Mouse (Mus musculus) CH12.LX (cell line): ENCODE measurements around the gene Ptpn14. TPM values are rescaled to one million over a fixed set of nuclear protein-coding genes. Genes with fewer than 3 reads are reported as not detected.

Source experiments
- DNase-seq: peaks from one replicate; pipeline ENCODE4 v3.0.0-alpha.2; 2013; ENCODE audit errors: extremely low read depth
- H3K27ac ChIP-seq: 2 replicates; pipeline ENCODE4 v1.5.1; 2012; ENCODE audit warnings: low read depth, mild to moderate bottlenecking, control low read depth, moderate library complexity; ENCODE audit not compliant: insufficient read depth
- H3K27me3 ChIP-seq: replicated peaks from 2 replicates; pipeline ENCODE3; 2012; ENCODE audit warnings: inconsistent platforms
- H3K36me3 ChIP-seq, 2 experiments: replicated peaks in 1 of 2; 2 replicates each; pipeline versions ENCODE3 to v1.6.1; 2012; ENCODE audit warnings: inconsistent platforms in 1 of 2, low read length in 1 of 2, mild to moderate bottlenecking in 1 of 2, mixed read lengths in 1 of 2, moderate library complexity in 1 of 2; ENCODE audit not compliant: control insufficient read depth in 1 of 2, insufficient read depth in 1 of 2
- H3K4me1 ChIP-seq, 2 experiments: 2 replicates each; pipeline ENCODE4 v1.6.1; 2012; ENCODE audit warnings: inconsistent platforms in 1 of 2, moderate library complexity in 1 of 2; ENCODE audit not compliant: insufficient read depth in 2 of 2, control insufficient read depth in 1 of 2
- H3K4me2 ChIP-seq: 2 replicates; pipeline ENCODE4 v1.6.1; 2012; ENCODE audit warnings: low read depth, mild to moderate bottlenecking, control low read depth; ENCODE audit not compliant: poor library complexity, insufficient read depth, severe bottlenecking
- H3K4me3 ChIP-seq, 3 experiments: fragments of 150-350 bp in 1 of 3; sonication (generic) in 1 of 3; replicated peaks in 1 of 3; 2 replicates each; pipeline versions ENCODE3 to v1.5.1; 2011 to 2012; ENCODE audit warnings: low read depth in 2 of 3, low read length in 2 of 3, mild to moderate bottlenecking in 2 of 3, moderate library complexity in 2 of 3, control low read depth in 1 of 3, improper control_type of control experiment in 1 of 3, inconsistent platforms in 1 of 3, mixed read lengths in 1 of 3; ENCODE audit not compliant: poor library complexity in 1 of 3
- H3K79me2 ChIP-seq: replicated peaks from 2 replicates; pipeline ENCODE4 v1.6.1; 2012; ENCODE audit warnings: mild to moderate bottlenecking, moderate library complexity; ENCODE audit not compliant: control insufficient read depth, poor library complexity, insufficient read depth, severe bottlenecking; ENCODE audit errors: extremely low read depth
- H3K9ac ChIP-seq: 2 replicates; pipeline ENCODE4 v1.6.1; 2012; ENCODE audit warnings: low read depth, mild to moderate bottlenecking, control low read depth, moderate library complexity; ENCODE audit not compliant: insufficient read depth
- H3K9me3 ChIP-seq: replicated peaks from 2 replicates; pipeline ENCODE3; 2012; ENCODE audit warnings: low read length, inconsistent platforms, mixed read lengths
- CHD1 ChIP-seq: IDR thresholded peaks from 2 replicates; pipeline ENCODE4 v1.6.1; 2012; ENCODE audit warnings: low read depth, low read length, improper control_type of control experiment, inconsistent platforms
- CHD2 ChIP-seq: IDR thresholded peaks from 2 replicates; pipeline ENCODE4 v1.6.1; 2011; ENCODE audit warnings: low read length, improper control_type of control experiment
- E2F4 ChIP-seq: IDR thresholded peaks from 2 replicates; pipeline ENCODE4 v1.6.1; 2011; ENCODE audit warnings: low read depth, low read length, improper control_type of control experiment; ENCODE audit not compliant: insufficient replicate concordance
- ELF1 ChIP-seq: IDR thresholded peaks from 2 replicates; pipeline ENCODE4 v1.6.1; 2014; ENCODE audit warnings: low read depth, mild to moderate bottlenecking, inconsistent platforms, low read length, improper control_type of control experiment
- ETS1 ChIP-seq: conservative IDR thresholded peaks from 2 replicates; pipeline ENCODE4 v1.6.1; 2012; ENCODE audit warnings: low read depth, mild to moderate bottlenecking, inconsistent platforms, low read length, improper control_type of control experiment, moderate library complexity
- GABPA ChIP-seq: IDR thresholded peaks from 2 replicates; pipeline ENCODE4 v1.6.1; 2012; ENCODE audit warnings: low read depth, low read length, improper control_type of control experiment, inconsistent platforms; ENCODE audit not compliant: insufficient replicate concordance
- HCFC1 ChIP-seq: IDR thresholded peaks from 2 replicates; pipeline ENCODE4 v1.6.1; 2012; ENCODE audit warnings: low read depth, mild to moderate bottlenecking, inconsistent platforms, low read length, improper control_type of control experiment
- JUND ChIP-seq: conservative IDR thresholded peaks from 2 replicates; pipeline ENCODE4 v1.6.1; 2011; ENCODE audit warnings: low read depth, low read length, improper control_type of control experiment
- KAT2A ChIP-seq: IDR thresholded peaks from 2 replicates; pipeline ENCODE4 v1.6.1; 2012; ENCODE audit warnings: low read length, improper control_type of control experiment, inconsistent platforms; ENCODE audit not compliant: insufficient replicate concordance
- MAFK ChIP-seq: IDR thresholded peaks from 2 replicates; pipeline ENCODE4 v1.6.1; 2011; ENCODE audit warnings: low read length, improper control_type of control experiment; ENCODE audit not compliant: insufficient replicate concordance
- MYC ChIP-seq: IDR thresholded peaks from 2 replicates; pipeline ENCODE4 v1.6.1; 2011; ENCODE audit warnings: low read depth, mild to moderate bottlenecking, improper control_type of control experiment, low read length
- NELFE ChIP-seq: IDR thresholded peaks from 2 replicates; pipeline ENCODE4 v1.6.1; 2011; ENCODE audit warnings: low read depth, low read length, improper control_type of control experiment
- PAX5 ChIP-seq: IDR thresholded peaks from 2 replicates; pipeline ENCODE4 v1.6.1; 2012; ENCODE audit warnings: low read length, inconsistent platforms, mixed read lengths
- POLR2A ChIP-seq: IDR thresholded peaks from 2 replicates; pipeline ENCODE4 v1.6.1; 2011; ENCODE audit warnings: low read depth, mild to moderate bottlenecking, improper control_type of control experiment, low read length
- POLR2AphosphoS2 ChIP-seq: IDR thresholded peaks from 2 replicates; pipeline ENCODE4 v1.6.1; 2011; ENCODE audit warnings: low read depth, low read length, improper control_type of control experiment
- SMC3 ChIP-seq: IDR thresholded peaks from 2 replicates; pipeline ENCODE4 v1.6.1; 2011; ENCODE audit warnings: low read depth, low read length, improper control_type of control experiment
- UBTF ChIP-seq: IDR thresholded peaks from 2 replicates; pipeline ENCODE4 v1.6.1; 2012; ENCODE audit warnings: low read depth, mild to moderate bottlenecking, inconsistent platforms, low read length, improper control_type of control experiment, moderate library complexity
- USF1 ChIP-seq: IDR thresholded peaks from 2 replicates; pipeline ENCODE4 v1.6.1; 2014; ENCODE audit warnings: low read depth, mild to moderate bottlenecking, inconsistent platforms, low read length, improper control_type of control experiment
- USF2 ChIP-seq: conservative IDR thresholded peaks from 2 replicates; pipeline ENCODE4 v1.6.1; 2011; ENCODE audit warnings: low read depth, low read length, improper control_type of control experiment
- ZC3H11A ChIP-seq: IDR thresholded peaks from 2 replicates; pipeline ENCODE4 v1.6.1; 2012; ENCODE audit warnings: low read depth, mild to moderate bottlenecking, inconsistent platforms, low read length, improper control_type of control experiment
- ZMIZ1 ChIP-seq: IDR thresholded peaks from 2 replicates; pipeline ENCODE4 v1.6.1; 2012; ENCODE audit warnings: low read depth, mild to moderate bottlenecking, inconsistent platforms, low read length, improper control_type of control experiment
- dilution Hi-C: fragments of 300-500 bp; cut with MboI; formaldehyde crosslinking; loops from 2 replicates; pipeline ENCODE4 v1.14.3; 2020; ENCODE audit warnings: low sequenced_read_pairs; ENCODE audit not compliant: extremely low pct_unique_long_range_greater_than_20kb, extremely low pct_ligation_motif_present
- in situ Hi-C: fragments of 300-500 bp; cut with MboI; formaldehyde crosslinking; loops from 3 replicates; pipeline ENCODE4 v1.14.3; 2019; ENCODE audit warnings: low sequenced_read_pairs, low pct_ligation_motif_present, low pct_unique_long_range_greater_than_20kb, mixed read lengths
- polyA plus RNA-seq: library from polyadenylated mRNA; unstranded; fragments of >175 nt; gene quantifications from 2 replicates; pipeline ENCODE4 v1.2.1, GENCODE M21; 2012; ENCODE audit warnings: low read depth; ENCODE audit not compliant: insufficient read length
- total RNA-seq, 2 experiments: library from RNA; depleted of rRNA; stranded (reverse); fragments of 300-350 nt in 1 of 2; fragments of >200 nt in 1 of 2; gene quantifications; 2 replicates each; pipeline ENCODE4 v1.2.3; 2012 to 2014

Gene Ptpn14
- total and polyA plus RNA-seq, 3 experiments: under 0.01 to 0.10 TPM; not detected in 1

- no peaks in the 10 kb centered on the region for H3K79me2 ChIP-seq
- H3K36me3 ChIP-seq: no peaks in the 10 kb centered on the region
- no peaks in the 10 kb centered on the region for H3K27me3 ChIP-seq
- peaks cover 7 to 10% of the 10 kb centered on the region in 2 experiments; a peak in 3 of 4 replicates for H3K4me1 ChIP-seq
- no peak overlapping the region for H3K4me2 ChIP-seq
- H3K9me3 ChIP-seq: no peaks in the 10 kb centered on the region
- H3K9ac ChIP-seq: no peak overlapping the region
- DNase-seq: no peak
- in situ Hi-C loops: no loop called here
- H3K4me3 ChIP-seq: no peak overlapping the region
- no peak for TF ChIP-seq CHD2
- no peak for TF ChIP-seq E2F4
- TF ChIP-seq POLR2AphosphoS2: no peak
- TF ChIP-seq PAX5: no peak
- TF ChIP-seq USF2: no peak
- TF ChIP-seq MAFK: no peak
- no peak for TF ChIP-seq NELFE
- TF ChIP-seq KAT2A: no peak
- no peak for TF ChIP-seq ZMIZ1
- no peak for TF ChIP-seq CHD1
- TF ChIP-seq JUND: no peak
- TF ChIP-seq UBTF: no peak
- no peak for TF ChIP-seq ETS1
- no peak for TF ChIP-seq USF1
- TF ChIP-seq SMC3: no peak
- no peak for TF ChIP-seq ELF1
- no peak for TF ChIP-seq MYC
- TF ChIP-seq GABPA: no peak
- no peak for TF ChIP-seq HCFC1
- no peak for TF ChIP-seq ZC3H11A
- TF ChIP-seq, all 38 proteins: peak for 0
- H3K27ac ChIP-seq: no peak overlapping the region
- dilution Hi-C loops: no loop called here
Measured at GRCm38 (mm10) chr1:189866621-189867020, 138.6 kb downstream of the Ptpn14 start.

GRCm38 (mm10) chr1:189867034-189867433 lies 139.0 kb downstream of the Ptpn14 start:
- no peak overlapping the region for H3K4me3 ChIP-seq
- dilution Hi-C loops: no loop called here
- no peak overlapping the region for H3K9ac ChIP-seq
- H3K9me3 ChIP-seq: no peaks in the 10 kb centered on the region
- peaks cover 7 to 10% of the 10 kb centered on the region in 2 experiments; a peak in 3 of 4 replicates for H3K4me1 ChIP-seq
- in situ Hi-C loops: no loop called here
- no peaks in the 10 kb centered on the region for H3K27me3 ChIP-seq
- H3K79me2 ChIP-seq: no peaks in the 10 kb centered on the region
- H3K27ac ChIP-seq: no peak overlapping the region
- TF ChIP-seq JUND (no peak), POLR2A (0 out of 2 replicates have a peak, but pooled peaks have one; percentile 24)
- DNase-seq: no peak
- H3K4me2 ChIP-seq: no peak overlapping the region
- H3K36me3 ChIP-seq: no peaks in the 10 kb centered on the region
